Mouse (Mus musculus): Measurements from ENCODE around the gene Hnrnpf.

Gene Hnrnpf

GRCm38 (mm10) chr6:117891369-117892160, 8.6 kb upstream of the Hnrnpf start:
- no peak for DNase-seq (ENCODE audit: low spot score)

DNA sequence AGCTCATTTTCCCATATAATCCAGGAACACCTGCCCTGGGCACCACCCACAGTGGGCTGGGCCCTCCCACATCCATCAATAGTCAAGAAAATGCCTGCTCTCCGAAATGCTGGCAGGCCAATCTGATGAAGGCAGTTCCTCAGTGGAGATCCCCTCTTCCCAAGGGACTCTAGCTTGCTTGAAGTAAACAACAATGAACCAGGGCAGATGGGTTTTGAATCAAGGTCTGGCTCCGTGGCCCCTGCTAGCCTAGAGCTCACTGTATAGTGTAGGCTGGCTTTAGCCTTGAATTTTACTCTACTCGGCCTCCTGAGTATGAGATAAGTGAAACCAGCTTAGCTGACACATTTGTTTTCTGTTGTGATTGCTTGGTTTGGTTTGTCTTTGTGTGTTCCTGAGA, 7.7 kb upstream of the Hnrnpf start:
- no peak for DNase-seq (ENCODE audit: low spot score)

- DNase-seq (ENCODE audit: low spot score) = no peak
Measured at GRCm38 (mm10) chr6:117893435-117893834, 6.7 kb upstream of the Hnrnpf start.

DNA sequence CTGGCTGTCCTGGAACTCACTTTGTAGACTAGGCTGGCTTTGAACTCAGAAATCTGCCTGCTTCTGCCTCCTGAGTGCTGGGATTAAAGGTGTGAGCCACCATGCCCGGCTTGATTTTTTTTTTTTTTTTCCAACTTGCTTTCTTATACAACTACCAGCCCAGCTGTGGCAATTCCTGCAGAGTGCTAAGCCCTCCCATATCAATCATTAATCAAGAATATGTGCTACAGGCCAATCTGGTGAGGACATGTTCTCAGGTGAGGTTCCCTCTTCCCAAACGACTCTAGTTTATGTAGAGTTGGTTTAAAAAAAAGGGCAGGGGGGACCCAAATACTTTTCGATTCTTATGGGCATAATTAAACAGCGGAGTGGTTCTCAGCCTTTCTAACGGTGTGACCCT, 2.3 kb upstream of the Hnrnpf start:
- DNase-seq (ENCODE audit: low spot score) = no peak

DNA sequence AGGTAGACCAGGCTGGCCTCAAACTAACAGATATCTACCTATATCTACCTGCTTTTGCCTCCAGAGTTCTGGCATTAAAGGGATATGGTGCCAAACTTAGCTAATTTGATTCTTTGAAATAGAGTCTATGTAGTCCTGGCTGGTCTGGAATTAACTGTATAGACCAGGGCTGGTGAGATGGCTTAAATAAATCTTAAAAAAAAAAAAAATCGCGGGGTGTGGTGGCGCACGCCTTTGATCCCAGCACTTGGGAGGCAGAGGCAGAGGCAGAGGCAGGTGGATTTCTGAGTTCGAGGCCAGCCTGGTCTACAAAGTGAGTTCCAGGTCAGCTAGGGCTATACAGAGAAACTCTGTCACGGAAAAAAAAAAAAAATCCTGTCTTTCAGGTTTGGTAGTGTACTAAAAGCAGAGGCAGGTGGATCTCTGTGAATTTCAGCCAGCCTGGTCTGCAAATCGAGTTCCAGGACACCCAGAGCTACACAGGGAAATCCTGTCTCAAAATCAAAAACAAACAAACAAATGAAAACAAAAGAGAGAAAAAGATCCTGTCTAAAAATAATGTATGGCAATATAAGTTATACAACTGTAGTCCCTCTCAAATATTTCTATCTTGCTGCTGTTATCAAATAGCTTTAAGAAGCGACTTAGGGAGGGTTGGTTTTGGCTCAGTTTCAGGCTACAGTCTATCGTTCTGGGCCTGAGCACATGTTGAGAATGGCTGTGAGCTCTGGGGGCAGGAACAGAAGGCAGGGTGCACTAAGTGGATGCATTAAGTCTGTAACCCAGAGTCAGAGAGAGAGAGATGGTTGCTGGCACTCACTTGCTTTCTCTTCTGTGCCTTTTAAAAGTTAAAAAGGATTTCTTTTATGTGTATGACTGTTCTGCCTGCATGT, 1.6 kb downstream of the Hnrnpf start:
- no peak for DNase-seq (ENCODE audit: low spot score)

- DNase-seq (ENCODE audit: low spot score) = no peak
Measured at GRCm38 (mm10) chr6:117902556-117902955, 2.4 kb downstream of the Hnrnpf start.

- DNase-seq (ENCODE audit: low spot score) = no peak
Measured at GRCm38 (mm10) chr6:117903836-117904235, 3.7 kb downstream of the Hnrnpf start.

- no peak for DNase-seq (ENCODE audit: low spot score)
Measured at GRCm38 (mm10) chr6:117905260-117905930, 5.3 kb downstream of the Hnrnpf start.

DNA sequence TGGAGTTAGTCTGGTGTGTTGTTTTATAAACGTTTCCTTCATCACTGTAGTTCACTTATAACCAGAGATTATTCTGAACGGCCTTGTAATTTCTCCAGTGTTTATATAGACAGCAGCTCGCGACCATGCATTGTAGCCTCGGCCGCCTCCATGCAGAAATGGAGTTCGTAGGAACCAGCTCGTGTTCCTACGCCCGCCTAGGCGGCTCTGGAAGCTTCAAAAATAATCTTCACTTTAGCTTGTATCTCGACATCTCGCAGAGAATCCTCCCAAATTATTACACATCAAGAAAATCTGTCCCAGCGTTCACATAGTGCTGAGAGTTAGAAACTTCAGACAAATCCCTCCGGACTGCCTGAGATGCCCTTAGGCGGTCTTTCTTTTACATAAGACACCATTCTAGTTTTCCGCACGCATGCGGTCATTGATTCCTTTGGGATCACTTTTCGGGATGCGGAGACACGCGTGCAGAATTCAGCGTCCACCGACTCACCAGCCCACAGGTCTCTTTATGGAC, 5.9 kb downstream of the Hnrnpf start:
- peak; percentile 57 for DNase-seq (ENCODE audit: low spot score)

DNA sequence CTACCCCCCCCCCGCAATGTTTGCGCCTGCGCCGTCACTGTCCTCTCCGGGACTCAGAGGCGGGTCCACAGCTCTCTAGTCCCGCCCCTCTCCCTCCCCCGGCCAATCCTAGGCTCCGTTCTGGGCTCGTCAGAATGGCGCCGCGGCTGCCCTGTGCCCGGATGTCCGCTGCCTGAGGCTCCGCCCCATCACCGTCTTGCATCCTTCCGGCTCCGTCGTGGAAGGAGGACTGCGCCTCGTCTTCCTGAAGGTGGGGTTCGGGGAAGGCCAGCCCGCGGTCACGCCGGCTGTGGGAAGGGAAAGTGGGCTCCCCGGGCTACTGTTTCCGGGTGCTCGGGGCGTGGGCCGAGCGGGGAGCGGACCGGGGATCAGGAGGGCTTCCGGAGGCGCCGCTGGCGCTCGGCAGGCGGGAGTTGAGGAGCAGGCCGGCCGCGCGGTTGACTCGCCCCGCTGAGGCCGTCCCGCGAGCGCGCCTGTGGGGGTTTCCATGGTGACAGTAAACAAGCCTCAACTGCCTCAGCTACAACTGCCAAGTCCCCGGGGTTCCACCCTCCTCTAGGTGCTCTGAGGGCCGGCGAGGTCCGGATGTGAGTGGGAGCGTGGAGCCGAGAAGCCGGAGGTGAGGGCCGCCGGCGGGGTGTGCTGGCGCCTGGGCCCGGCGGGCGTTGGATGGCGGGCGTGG, 6.6 kb downstream of the Hnrnpf start:
- DNase-seq (ENCODE audit: low spot score) = peak; percentile 96

GRCm38 (mm10) chr6:117907301-117907978, 7.3 kb downstream of the Hnrnpf start:
- peak; percentile 38 for DNase-seq (ENCODE audit: low spot score)

- no peak for DNase-seq (ENCODE audit: low spot score)
Measured at GRCm38 (mm10) chr6:117907979-117908355, 7.8 kb downstream of the Hnrnpf start.

DNA sequence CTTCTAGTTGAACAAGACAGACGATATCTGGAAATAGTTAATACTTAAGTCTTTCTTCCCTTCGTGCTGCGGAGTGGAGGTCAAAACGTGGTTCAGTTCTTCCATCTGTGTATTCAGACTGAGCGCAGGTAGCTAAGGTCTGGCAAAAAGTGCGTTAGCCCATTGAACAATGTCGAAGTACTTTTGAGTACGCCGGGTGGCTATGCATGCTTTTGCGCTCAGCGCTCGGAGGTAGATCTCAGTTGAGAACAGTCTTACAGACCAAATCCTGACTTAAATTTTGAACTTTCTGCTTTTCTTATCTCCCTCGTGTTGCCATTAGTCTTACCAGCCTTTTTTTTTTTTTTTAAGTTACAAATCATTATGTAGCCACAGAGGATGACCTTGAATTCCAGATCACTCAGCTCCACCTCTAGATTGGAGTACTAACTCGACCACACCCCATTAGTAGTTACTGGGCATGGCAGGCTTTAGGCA, 8.3 kb downstream of the Hnrnpf start:
- no peak for DNase-seq (ENCODE audit: low spot score)

GRCm38 (mm10) chr6:117910120-117910661, 10.1 kb downstream of the Hnrnpf start:
- no peak for DNase-seq (ENCODE audit: low spot score)

DNA sequence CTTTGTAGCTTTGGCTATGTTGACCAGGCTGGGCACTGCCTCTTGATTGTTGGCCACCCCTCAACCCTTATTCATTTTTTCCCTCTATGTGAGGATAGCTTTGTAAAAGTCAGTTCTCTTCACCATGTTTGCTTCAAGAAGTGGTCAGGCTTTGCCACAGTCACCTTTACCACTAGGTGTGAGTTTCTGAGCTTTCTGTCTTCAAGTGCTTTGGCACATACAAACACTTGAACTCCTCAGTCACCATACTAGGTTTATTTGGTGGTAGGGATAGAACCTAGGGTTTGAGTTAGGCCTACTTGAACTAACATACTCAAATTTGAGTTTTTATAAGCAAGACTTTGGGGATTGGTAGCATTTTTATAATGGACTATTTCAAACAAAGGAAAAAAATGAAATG, 14.4 kb downstream of the Hnrnpf start:
- DNase-seq (ENCODE audit: low spot score) = no peak

DNA sequence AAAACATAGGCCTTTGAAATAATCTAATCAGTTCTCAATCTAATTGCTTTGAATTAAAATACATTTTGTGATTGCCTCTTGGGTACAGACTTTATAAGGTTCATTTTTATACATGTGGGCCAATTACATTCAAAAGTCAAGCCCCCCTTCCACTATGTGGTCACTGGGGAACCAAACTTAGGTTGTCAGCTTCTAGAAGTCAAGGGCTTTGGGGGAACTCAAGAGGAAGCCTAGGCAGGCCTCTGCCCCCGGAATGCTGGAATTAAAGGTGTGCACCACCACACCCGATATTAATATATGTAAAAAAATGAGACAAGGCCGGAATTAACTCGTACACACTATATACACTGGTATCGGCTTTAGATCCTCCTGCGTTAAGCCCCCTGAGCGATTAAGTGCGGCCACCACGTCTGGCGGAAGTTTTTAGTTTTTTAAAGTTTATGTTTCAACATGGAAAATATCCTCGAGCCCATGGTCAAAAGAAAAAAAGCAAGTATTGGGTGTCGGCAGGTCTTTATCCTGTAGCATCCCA, 16.1 kb downstream of the Hnrnpf start:
- DNase-seq (ENCODE audit: low spot score) = no peak

GRCm38 (mm10) chr6:117916737-117917426, 16.8 kb downstream of the Hnrnpf start:
- DNase-seq (ENCODE audit: low spot score) = no peak

GRCm38 (mm10) chr6:117917576-117917975, 17.5 kb downstream of the Hnrnpf start:
- no peak for DNase-seq (ENCODE audit: low spot score)

DNA sequence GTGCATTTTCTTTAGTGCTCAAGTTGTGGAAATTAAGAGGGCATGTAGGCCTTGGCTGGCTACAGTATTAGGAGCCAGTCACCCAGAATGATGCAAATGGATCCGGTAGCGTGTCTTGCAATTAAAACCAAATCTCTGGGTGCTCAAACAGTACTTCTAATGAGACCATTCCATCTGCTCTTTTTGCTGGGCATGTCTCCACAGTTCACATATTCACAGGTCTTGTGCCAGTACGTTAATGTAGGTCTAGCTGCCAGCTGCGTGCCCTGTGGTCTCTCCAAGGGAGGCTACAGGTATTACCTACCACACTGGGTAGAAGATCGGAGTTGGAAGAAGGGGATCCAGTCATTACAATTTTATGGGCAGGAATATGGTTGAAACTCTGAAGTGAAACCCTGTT, 17.9 kb downstream of the Hnrnpf start:
- DNase-seq (ENCODE audit: low spot score) = no peak

Data from left cerebral cortex, adult 11 months (tissue).